Mouse (Mus musculus): Measurements from ENCODE around the gene Stip1. TPM values are rescaled to one million over a fixed set of nuclear protein-coding genes. Genes with fewer than 3 reads are reported as not detected.

The Stip1 gene
- polyA plus RNA-seq, 1 experiment from 2014 or later: 230 TPM

GRCm38 (mm10) chr19:6977759-6978638 is 61.8 kb downstream of the Stip1 start:
- no peaks in the 10 kb centered on the region for H3K27me3 ChIP-seq (replicated peaks)
- H3K4me1 ChIP-seq: peaks cover 78% of the 10 kb centered on the region
- no peak for ATAC-seq
- H3K36me3 ChIP-seq: peaks cover 39% of the 10 kb centered on the region
- H3K9me3 ChIP-seq (replicated peaks): no peaks in the 10 kb centered on the region
- WGBS (ENCODE audit: insufficient replicate concordance): 79% methylated on average over 13 of the region's 13 CpGs
- H3K4me2 ChIP-seq: peak overlapping the region; percentile 98
- H3K4me3 ChIP-seq: peak overlapping the region; percentile 82
- peak overlapping the region; percentile 89 for H3K9ac ChIP-seq
- H3K27ac ChIP-seq: peak overlapping the region; percentile 94

- no peaks in the 10 kb centered on the region for H3K27me3 ChIP-seq (replicated peaks)
- peak within 1 kb of the TSS; percentile 82 for H3K9ac ChIP-seq
- peaks cover 28% of the 10 kb centered on the region for H3K36me3 ChIP-seq
- H3K4me3 ChIP-seq: peak within 1 kb of the TSS; percentile 75
- no peaks in the 10 kb centered on the region for H3K9me3 ChIP-seq (replicated peaks)
- peaks cover 82% of the 10 kb centered on the region for H3K4me1 ChIP-seq
- 1% methylated on average over 16 of the region's 16 CpGs for WGBS (ENCODE audit: insufficient replicate concordance)
- ATAC-seq: no peak
- H3K27ac ChIP-seq: peak within 1 kb of the TSS; percentile 94
- peak within 1 kb of the TSS; percentile 91 for H3K4me2 ChIP-seq
These were observed 63.9 kb downstream of the Stip1 start, which contains the start of gene Plcb3 for GRCm38 (mm10) chr19:6975537-6976521. TSS of gene Plcb3 (minus strand) at chr19:6976470.

- H3K4me3 ChIP-seq: peak within 1 kb of the TSS; percentile 75
- H3K9ac ChIP-seq: peak within 1 kb of the TSS; percentile 82
- no peaks in the 10 kb centered on the region for H3K9me3 ChIP-seq (replicated peaks)
- peak within 1 kb of the TSS; percentile 91 for H3K4me2 ChIP-seq
- WGBS (ENCODE audit: insufficient replicate concordance): under 1% methylated on average over 66 of the region's 84 CpGs
- ATAC-seq: peak; percentile 74
- peak within 1 kb of the TSS; percentile 88 for H3K27ac ChIP-seq
- peaks cover 28% of the 10 kb centered on the region for H3K36me3 ChIP-seq
- no peaks in the 10 kb centered on the region for H3K27me3 ChIP-seq (replicated peaks)
- H3K4me1 ChIP-seq: peaks cover 92% of the 10 kb centered on the region
These were observed 65.3 kb downstream of the Stip1 start, which contains the start of gene Ppp1r14b for GRCm38 (mm10) chr19:6974211-6975205. TSS of gene Ppp1r14b (plus strand) at chr19:6974968.

GRCm38 (mm10) chr19:6973581-6974190 is 66.1 kb downstream of the Stip1 start:
- H3K4me3 ChIP-seq: peak overlapping the region; percentile 75
- peak overlapping the region; percentile 82 for H3K9ac ChIP-seq
- WGBS (ENCODE audit: insufficient replicate concordance): 30% methylated on average over 11 of the region's 12 CpGs
- H3K36me3 ChIP-seq: peaks cover 25% of the 10 kb centered on the region
- ATAC-seq: no peak
- H3K27me3 ChIP-seq (replicated peaks): no peaks in the 10 kb centered on the region
- H3K4me2 ChIP-seq: peak overlapping the region; percentile 91
- H3K9me3 ChIP-seq (replicated peaks): no peaks in the 10 kb centered on the region
- H3K27ac ChIP-seq: peak overlapping the region; percentile 88
- peaks cover 92% of the 10 kb centered on the region for H3K4me1 ChIP-seq

GRCm38 (mm10) chr19:6972247-6972917 is 67.4 kb downstream of the Stip1 start:
- Histone ChIP-seq H3K4me2 (no peak overlapping the region), H3K4me3 (no peak overlapping the region), H3K4me1 (peaks cover 89% of the 10 kb centered on the region), H3K36me3 (peaks cover 12% of the 10 kb centered on the region), H3K27me3 (replicated peaks) (peaks cover 8% of the 10 kb centered on the region; the same call in 1 of the 2 replicates), H3K27ac (peak overlapping the region; percentile 46; the same call in 1 of the 2 replicates), H3K9ac (no peak overlapping the region), H3K9me3 (replicated peaks) (no peaks in the 10 kb centered on the region)
- no peak for ATAC-seq
- WGBS (ENCODE audit: insufficient replicate concordance): 75% methylated on average over 13 of the region's 13 CpGs

GRCm38 (mm10) chr19:6971644-6972043 is 68.1 kb downstream of the Stip1 start:
- Histone ChIP-seq H3K4me3 (no peak overlapping the region), H3K27me3 (replicated peaks) (peaks cover 8% of the 10 kb centered on the region; the same call in 1 of the 2 replicates), H3K9me3 (replicated peaks) (no peaks in the 10 kb centered on the region), H3K9ac (no peak overlapping the region), H3K27ac (0 out of 2 replicates have a peak overlapping the region, but pooled peaks have one; percentile 46), H3K4me2 (no peak overlapping the region), H3K36me3 (peaks cover 6% of the 10 kb centered on the region), H3K4me1 (peaks cover 82% of the 10 kb centered on the region)
- no peak for ATAC-seq
- WGBS (ENCODE audit: insufficient replicate concordance): 51% methylated on average over 6 of the region's 6 CpGs

Other genes with a start within 250 kb of the Stip1 start
- 8.5 and 8.7 TPM in 2 replicates for gene Rps6ka4, start 199.3 kb downstream of the Stip1 start, polyA plus RNA-seq (2016; fragmentation: Nextera tagmentation; extraction: Ambion mirVana)
- gene Ccdc88b, start 181.8 kb downstream of the Stip1 start, polyA plus RNA-seq (2016; fragmentation: Nextera tagmentation; extraction: Ambion mirVana): 2.8 and 3.3 TPM in 2 replicates
- 115 TPM in 2 replicates for gene Trmt112, start 130.3 kb downstream of the Stip1 start, polyA plus RNA-seq (2016; fragmentation: Nextera tagmentation; extraction: Ambion mirVana)
- gene Prdx5, start 129.9 kb downstream of the Stip1 start, polyA plus RNA-seq (2016; fragmentation: Nextera tagmentation; extraction: Ambion mirVana): 94.2 and 101 TPM in 2 replicates
- 6.5 and 6.8 TPM in 2 replicates for gene Esrra, start 118.2 kb downstream of the Stip1 start, polyA plus RNA-seq (2016; fragmentation: Nextera tagmentation; extraction: Ambion mirVana)
- gene Catsperz, start 114.6 kb downstream of the Stip1 start, polyA plus RNA-seq (2016; fragmentation: Nextera tagmentation; extraction: Ambion mirVana): 0.80 and 0.93 TPM in 2 replicates
- gene Kcnk4, start 105.5 kb downstream of the Stip1 start, polyA plus RNA-seq (2016; fragmentation: Nextera tagmentation; extraction: Ambion mirVana): 0.05 TPM in 1 of 2 replicates, not detected in the other
- gene Bad, start 98.1 kb downstream of the Stip1 start, polyA plus RNA-seq (2016; fragmentation: Nextera tagmentation; extraction: Ambion mirVana): 36.4 and 37.6 TPM in 2 replicates
- gene Gpr137, start 97.5 kb downstream of the Stip1 start, polyA plus RNA-seq (2016; fragmentation: Nextera tagmentation; extraction: Ambion mirVana): 8.8 and 9.9 TPM in 2 replicates
- gene Ppp1r14b, start 65.0 kb downstream of the Stip1 start, polyA plus RNA-seq (2016; fragmentation: Nextera tagmentation; extraction: Ambion mirVana): 153 and 155 TPM in 2 replicates
- 13.6 and 14.4 TPM in 2 replicates for gene Plcb3, start 63.5 kb downstream of the Stip1 start, polyA plus RNA-seq (2016; fragmentation: Nextera tagmentation; extraction: Ambion mirVana)
- gene Fkbp2, start 59.5 kb downstream of the Stip1 start, polyA plus RNA-seq (2016; fragmentation: Nextera tagmentation; extraction: Ambion mirVana): 91.7 and 92.0 TPM in 2 replicates
- 23.2 and 23.3 TPM in 2 replicates for gene Vegfb, start 52.3 kb downstream of the Stip1 start, polyA plus RNA-seq (2016; fragmentation: Nextera tagmentation; extraction: Ambion mirVana)
- 12.1 and 12.7 TPM in 2 replicates for gene Dnajc4, start 47.4 kb downstream of the Stip1 start, polyA plus RNA-seq (2016; fragmentation: Nextera tagmentation; extraction: Ambion mirVana)
- gene Nudt22, start 43.9 kb downstream of the Stip1 start, polyA plus RNA-seq (2016; fragmentation: Nextera tagmentation; extraction: Ambion mirVana): 10.0 and 11.9 TPM in 2 replicates
- 2.2 and 2.5 TPM in 2 replicates for gene Trpt1, start 43.8 kb downstream of the Stip1 start, polyA plus RNA-seq (2016; fragmentation: Nextera tagmentation; extraction: Ambion mirVana)
- 135 and 147 TPM in 2 replicates for gene Fermt3, start 20.5 kb downstream of the Stip1 start, polyA plus RNA-seq (2016; fragmentation: Nextera tagmentation; extraction: Ambion mirVana)
- gene Macrod1, start 16.8 kb upstream of the Stip1 start, polyA plus RNA-seq (2016; fragmentation: Nextera tagmentation; extraction: Ambion mirVana): 6.4 and 7.6 TPM in 2 replicates
- gene Flrt1, start 65.8 kb upstream of the Stip1 start, polyA plus RNA-seq (2016; fragmentation: Nextera tagmentation; extraction: Ambion mirVana): 0.23 TPM in 2 replicates
- 85.0 and 85.2 TPM in 2 replicates for gene Otub1, start 166.3 kb upstream of the Stip1 start, polyA plus RNA-seq (2016; fragmentation: Nextera tagmentation; extraction: Ambion mirVana)
- gene Cox8a, start 177.6 kb upstream of the Stip1 start, polyA plus RNA-seq (2016; fragmentation: Nextera tagmentation; extraction: Ambion mirVana): 915 and 936 TPM in 2 replicates
- 42.0 and 44.8 TPM in 2 replicates for gene Naa40, start 201.2 kb upstream of the Stip1 start, polyA plus RNA-seq (2016; fragmentation: Nextera tagmentation; extraction: Ambion mirVana)
- gene Rcor2, start 227.4 kb upstream of the Stip1 start, polyA plus RNA-seq (2016; fragmentation: Nextera tagmentation; extraction: Ambion mirVana): 4.0 and 5.1 TPM in 2 replicates